Mouse (Mus musculus): ENCODE results near the gene Rarg.

The Rarg gene

DNA sequence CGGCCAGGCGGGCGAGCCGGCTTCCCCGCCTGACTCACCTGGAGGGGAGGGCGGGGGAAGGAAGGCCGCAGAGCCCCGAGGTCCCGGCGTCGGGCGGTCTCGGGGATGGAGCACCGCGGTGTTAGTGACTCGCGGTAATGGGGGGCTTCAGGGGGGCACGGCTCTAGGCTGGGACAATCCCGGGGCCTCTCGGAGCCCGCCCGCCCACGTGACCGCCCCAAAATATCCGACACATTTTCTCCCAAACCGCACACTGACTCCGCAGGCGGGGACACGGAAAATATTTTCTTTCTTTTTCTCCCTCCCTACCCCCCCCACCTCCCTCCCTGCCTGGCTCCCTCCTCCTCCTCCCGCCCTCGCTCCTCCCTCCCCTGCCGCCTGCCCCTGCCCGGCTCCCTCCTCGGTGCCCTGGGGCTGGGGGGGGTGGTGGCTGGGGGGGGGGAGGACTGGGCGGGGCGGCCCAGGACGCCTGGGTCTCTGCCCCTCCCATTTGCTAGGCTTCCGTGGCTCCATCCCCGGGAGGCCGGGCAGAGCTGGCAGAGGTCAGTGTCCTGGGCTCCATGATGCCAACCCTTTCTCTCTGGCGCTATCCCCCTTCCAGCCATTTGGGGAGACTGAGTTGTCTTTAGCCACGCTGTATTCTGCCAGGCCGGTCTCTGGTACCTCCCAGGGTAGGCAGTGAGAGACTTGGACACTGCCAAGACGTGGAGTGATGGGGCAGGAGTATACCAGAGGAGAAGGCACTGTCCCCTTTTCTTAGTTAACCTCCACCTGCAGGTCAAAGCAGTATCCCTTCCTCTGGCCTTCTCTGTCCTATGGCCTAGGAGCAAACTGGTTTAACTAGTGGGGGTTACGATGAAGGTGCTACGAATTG, at the start of gene Rarg:
Rarg (minus strand) TSS at position 316 of the 874 bp plus-strand sequence.
- peak; percentile 74 to 81 for DNase-seq

DNA sequence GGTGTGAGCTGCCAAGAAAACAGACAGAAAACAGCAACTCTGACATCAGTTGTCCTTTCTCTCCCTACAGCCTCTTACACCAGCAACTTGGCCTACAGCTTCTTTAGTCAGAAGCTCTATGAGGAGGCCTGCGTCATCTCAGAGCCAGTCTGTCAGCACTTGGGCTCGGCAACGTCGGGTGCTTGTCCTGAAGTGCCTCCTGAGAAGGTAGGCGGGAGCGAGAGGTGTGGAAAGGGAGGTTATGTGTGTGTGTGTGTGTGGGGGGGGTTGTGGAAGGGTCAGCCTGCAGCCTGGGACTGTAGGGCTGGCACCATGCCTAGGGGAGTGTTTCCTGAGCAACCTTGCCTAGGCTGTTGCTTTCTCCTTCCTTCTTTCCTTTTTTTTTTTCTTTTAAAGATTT, 45.2 kb upstream of the Rarg start:
- DNase-seq = peak; percentile 81 to 87

DNA sequence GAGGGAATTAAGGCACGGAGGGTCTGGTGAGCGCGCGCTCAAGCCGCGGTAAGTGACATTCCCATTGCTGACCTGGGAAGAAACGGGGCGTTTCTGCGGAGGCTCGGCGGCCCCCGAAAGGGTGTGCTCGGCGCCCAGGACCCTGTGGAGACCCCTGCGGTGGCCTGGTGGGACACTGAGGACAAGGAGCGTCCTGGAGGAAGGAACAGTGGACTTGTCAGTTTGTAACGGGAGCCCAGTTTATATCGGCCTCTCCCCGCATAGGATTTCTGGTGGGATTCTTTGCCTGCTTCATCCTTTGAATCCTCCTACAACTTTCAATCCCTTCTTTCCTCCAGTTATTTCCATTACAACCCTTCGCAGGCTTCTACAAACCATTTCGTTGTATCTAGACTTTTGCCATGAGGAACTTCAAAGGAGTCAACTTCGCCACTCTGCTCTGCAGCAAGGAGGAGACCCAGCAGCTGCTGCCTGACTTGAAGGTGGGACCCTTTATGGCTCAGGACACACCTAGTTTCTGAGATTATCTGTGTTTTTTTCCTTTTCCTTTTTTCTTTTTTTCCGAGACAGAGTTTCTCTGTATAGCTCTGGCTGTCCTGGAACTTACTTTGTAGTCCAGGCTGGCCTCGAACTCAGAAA, 39.2 kb upstream of the Rarg start:
- no peak for DNase-seq

DNA sequence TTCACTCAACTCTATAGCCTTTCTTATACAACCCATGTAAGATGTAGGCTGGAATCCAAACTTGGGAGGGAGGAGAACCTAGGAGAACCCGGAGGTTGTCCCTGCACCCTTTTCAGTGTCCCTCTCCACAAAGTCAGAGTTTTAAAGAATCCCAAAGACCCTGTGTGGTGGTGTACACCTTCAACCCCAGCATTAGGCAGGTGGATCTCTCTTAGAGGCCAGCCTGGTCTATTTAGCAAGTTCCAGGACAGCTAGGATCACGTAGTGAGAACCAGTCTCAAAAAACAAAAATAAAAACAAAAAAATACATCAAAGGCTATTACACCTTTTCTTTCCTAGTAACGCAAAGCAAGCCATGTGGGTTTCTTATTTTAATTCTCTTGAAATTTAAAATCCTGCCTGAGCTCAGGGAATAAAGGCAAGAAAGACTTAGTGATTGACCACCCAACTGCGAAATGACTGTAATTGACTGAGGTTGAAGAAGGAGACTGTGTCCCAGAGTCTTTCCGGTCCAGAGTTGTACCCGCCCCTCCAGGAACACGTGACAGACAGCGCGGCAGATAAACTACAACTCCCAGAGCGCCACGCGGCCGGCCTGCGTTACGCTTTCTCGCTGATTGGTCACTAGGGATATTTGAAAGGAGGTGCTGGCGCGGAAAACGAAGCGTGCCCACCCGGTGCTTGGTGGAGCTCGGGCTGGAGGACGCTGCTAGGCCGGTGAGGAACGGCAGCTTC, 38.5 kb upstream of the Rarg start, which contains the start of gene Espl1:
Espl1 (plus strand) TSS at position 634 of the 735 bp plus-strand sequence.
- peak; percentile 94 to 95 for DNase-seq

DNA sequence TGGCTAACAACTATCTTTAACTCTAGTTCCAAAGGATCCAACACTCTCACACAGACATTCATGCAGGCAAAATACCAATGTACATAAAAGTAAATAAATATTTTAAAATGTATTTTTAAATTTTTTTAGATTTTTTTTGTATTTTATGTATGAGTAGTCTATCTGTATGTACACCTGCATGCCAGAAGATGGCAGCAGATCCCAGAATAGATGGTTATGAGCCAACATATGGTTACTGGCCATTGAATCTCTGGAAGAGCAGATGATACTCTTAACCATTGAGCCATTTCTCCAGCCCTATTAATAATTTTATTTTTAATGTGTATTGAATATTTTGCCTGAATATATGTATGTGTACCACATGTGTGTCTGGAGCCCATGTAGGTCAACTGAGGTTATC, 30.1 kb upstream of the Rarg start:
- peak in 1 of 2 experiments; percentile 56 for DNase-seq

DNA sequence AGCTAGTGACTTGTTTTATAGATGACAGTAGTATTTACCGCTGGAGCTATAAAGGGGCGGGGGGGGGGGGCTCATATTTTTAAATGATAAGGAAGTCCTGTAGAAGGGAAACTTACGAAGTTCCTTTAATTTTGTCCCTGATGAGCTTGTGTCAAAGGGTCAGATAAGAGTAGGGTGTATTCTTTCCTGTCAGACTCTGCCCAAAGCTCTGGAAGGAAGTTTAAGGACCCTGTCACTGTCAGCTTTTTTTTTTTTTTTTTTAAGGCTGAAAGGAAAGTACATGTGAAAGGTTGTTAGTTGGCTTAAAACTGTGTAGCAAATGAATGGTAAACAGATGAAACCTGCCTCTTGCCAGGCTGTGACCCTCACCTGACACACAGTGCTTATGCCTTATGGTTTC, 26.3 kb upstream of the Rarg start:
- no peak for DNase-seq

DNA sequence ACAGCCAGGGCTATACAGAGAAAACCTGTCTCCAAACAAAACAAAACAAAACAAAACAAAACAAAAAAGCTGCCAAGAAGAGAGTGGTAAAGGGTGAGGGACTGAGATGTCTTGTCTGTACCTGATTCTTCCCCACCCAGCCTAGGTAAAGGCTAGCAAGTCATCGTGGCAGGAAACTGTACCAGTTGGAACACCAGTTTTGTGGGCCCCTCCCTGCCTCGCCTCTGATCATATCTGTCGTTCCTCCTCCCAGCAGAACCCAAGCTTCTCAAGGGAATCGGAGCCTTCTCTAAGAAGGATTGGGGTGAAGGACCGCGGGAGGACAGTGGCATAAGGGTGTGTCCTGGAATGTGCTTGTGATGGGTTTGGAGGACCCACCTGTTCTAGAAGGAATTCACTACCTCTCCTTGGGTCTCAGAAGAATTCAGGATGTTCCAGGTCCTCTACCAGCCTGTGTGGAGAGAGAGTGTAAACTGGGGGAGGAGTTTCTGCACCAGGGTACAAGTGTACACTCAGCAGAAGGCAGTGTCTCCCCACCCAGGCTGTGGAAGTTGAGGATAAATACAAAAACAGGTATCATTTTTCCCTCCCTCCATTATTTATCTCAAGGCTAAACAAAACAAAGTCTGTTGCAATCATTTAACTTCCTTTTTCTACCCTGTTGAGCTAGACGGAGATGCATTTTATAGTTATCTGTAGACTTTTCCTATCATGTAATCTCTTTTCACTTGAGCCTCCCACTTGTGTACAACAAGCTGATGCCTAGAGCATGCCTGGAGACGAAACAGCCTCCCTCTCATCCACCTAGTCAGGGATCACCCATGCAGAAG, 25.4 kb upstream of the Rarg start:
- no peak for DNase-seq

DNA sequence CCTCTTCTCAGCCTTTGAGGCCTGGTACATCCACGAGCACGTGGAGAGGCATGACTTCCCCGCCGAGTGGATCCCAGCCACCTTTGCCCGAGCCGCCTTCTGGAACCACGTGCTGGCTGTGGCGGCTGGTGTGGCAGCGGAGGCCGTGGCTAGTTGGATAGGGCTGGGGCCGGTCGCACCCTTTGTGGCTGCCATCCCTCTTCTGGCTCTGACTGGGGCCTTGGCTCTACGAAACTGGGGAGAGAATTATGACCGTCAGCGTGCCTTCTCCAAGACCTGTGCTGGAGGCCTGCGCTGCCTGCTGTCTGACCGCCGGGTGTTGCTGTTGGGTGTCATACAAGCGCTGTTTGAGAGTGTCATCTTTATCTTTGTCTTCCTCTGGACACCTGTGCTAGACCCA, 23.3 kb upstream of the Rarg start:
- no peak for DNase-seq

DNA sequence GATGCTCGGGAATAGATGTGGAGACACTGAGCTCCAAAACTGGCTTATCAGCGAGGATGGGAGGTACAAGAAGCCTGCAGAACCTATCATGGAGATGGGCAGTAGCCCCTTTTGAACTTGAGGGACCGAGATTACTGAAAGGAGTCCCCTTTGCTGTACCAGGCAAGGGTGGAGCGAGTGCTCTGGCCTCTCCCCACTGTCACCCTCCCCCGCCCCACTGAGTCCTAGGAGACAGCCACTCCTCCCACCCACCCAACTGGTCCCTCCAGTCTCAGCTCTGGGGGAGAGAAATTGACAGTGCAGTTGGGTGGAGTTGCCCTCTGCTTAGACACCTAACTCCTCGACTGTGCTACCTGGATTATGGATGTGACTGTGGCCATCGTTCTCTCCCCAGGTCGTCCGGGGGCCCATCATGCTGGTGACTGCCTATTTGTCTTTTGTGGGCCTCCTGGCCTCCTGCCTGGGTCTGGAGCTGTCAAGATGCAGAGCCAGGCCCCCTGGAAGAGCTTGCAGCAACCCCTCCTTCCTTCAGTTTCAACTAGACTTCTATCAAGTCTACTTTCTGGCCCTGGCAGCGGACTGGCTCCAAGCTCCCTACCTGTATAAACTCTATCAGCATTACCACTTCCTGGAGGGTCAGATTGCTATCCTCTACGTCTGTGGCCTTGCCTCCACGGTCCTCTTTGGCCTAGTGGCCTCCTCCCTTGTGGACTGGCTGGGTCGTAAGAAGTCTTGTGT, 22.6 kb upstream of the Rarg start:
- peak in 1 of 2 experiments; percentile 22 for DNase-seq

DNA sequence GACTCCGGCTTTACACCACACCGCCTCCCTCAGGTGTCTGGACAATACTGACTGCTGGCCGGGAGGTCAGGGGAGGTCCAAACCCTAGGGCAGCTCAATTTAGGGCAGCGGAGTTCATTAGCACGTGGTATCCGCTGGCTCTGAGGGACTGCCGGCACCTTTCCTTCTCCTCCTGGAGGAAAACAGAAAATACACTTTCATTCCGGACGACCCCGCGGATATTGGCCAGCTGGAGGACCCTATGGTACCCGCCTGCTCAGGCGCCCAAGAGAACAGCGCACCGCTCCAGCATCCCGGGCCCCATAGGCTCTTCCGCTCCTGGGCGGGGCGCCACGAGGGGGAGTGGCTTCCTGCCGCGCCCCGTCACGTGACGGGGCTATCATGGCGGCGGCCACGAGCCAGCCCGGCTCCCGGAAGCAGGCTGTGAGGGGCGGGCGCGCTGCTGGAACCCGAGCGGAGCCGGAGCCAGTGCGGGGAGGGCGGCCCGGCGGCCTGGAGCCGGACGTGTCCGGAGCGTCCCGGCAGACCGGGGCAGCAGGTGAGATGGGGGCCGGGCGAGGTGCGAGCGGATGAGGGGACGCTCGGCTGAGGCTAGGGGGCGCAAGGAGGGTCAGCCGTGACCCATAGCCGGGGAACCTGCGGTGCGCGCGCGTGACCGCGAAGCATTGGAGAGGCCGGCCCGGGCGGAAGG, 21.9 kb upstream of the Rarg start, which contains the start of gene Mfsd5:
Mfsd5 (plus strand) TSS at position 363 of the 691 bp plus-strand sequence.
- peak; percentile 81 to 85 for DNase-seq

DNA sequence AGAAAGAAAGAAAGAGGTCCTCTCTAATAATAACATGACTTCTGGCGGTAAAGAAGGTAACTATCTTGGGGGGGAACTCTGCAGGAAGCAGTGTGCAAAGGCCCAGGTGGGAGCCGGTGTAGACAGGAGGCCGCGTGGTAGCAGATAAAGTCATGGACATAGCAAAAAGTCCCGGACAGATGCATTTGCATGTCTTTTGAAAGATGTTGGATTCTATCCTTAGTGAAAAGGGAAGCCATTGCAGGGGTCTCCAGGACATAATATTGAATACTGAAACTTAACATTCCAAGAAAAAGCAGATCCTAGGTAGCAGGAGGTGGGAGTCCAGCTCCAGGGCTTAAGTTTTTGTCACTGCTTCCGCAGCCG, 21.4 kb upstream of the Rarg start:
- no peak for DNase-seq

DNA sequence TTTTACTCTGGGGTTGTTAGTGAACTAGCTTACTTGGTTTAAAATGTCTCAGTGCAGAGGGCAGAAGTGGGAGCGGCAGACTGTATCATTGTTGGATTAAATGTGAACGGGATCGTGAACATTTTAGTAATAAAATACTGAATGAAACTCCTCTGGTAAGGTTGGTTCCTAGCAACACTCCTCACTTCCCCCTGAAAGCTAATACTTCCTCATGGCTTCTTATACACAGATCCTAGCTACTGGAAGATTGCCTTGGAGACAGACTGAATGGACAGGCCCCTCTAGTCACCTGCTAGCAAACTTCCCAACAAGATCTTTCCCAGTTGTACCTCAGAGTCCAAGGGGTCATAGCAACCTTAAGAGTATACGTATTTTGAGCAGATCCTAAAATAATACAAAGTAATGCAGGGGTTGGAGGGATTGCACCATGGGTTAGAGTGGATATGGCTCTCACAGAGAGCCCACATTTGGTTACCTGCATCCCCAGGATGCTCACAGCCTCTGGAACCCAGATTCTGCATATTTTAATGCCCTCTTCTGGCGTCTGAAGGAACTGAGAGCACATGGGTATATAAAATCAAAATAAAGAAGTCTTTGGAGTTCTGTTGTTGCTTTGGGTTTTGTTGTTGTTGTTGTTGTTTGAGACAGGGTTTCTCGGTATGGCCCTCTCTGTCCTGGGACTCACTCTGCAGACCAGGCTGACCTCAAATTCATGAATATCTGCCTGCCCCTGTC, 16.8 kb upstream of the Rarg start:
- no peak for DNase-seq

DNA sequence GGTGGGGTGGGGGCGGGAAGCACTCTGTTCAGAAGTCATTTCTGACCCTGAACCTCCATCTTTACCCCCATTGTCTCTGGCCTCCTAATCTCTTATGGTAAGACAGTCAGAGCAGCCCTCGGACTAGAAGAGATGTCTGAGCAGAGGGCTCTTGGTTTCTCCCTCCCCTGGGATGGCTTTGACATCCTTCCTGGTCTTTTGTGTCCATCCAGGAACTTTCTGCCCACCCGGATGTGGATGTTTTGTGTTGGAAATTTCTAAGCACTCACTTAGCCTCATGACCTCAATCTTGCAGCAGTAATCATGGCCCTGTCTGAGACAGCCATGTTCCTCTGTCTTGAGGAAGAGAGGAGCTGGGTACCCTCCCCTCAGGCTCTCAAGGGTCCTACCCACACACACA, 14.1 kb upstream of the Rarg start:
- DNase-seq = no peak

DNA sequence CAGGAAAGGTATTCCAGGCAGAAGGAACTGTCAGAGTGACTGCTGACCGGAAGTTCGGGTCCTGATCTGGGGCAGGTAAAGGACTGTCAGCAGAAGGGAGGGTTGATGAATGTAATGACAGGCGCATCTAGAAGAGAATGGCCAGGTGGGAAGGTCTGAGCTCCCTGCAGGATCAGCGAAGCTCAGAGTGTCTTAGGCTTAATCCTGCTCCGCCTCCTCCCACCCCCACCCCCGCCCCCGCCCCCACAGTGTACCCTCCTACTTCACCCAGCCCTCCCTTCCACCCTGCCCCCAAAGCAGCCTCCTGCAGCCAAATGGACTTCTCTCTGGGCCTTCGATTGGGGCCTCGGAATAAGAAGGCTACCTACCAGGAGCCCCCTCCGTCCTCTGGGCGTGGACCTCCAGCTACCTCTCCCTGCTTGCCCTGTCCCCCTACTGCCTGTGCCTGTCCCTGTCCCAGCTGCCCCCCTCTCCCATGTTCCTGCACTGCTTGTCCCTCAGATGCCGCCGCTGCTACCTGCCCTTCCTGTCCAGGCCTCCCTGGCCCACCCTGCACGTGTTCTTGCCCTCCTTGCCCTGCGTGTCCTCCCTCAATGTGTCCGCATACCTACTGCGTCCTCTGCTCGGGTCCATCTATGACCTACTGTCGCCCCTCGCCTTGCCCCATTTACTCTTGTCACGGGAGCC, 13.1 kb upstream of the Rarg start, which contains the start of gene Gm9918:
Gm9918 (plus strand) TSS at position 290 of the 687 bp plus-strand sequence.
- DNase-seq = no peak

DNA sequence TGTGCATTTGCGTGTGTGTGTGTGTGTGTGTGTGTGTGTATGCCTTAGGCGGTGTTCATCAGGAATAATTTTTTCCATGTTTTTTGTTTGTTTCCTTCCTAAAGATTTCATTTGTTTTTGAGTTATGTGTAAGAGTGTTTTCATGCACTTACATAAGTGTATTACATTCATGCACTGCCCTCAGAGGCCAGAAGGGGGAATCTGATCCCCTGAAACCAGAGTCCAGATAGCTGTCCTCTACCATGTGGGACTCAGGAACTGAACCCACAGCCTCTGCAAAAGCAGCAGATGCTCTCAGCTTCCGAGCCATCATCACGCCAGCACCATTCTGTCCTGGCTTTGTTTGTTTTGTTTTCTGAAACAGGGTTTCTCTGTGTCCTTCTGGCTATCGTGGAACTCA, 8.2 kb upstream of the Rarg start:
- DNase-seq = no peak

DNA sequence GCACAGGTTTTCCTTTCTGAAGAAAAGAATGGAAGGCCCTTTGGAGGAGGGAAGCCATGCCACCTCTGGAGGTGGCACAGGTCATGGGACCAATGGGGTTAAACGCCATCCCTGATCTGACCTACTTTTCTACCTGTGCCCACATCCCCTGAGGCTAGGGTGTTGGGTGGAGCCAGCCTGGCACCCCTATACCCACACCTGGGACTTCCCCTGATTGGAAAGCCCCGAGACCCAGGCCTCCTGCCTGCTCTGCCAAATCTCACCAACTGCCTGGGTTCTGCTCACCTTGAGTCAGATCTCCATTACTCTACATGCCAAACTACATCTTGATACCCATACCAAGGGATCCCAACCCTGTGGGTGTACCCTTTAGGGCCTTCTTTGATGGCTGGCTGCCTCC, 5.7 kb upstream of the Rarg start:
- no peak for DNase-seq

DNA sequence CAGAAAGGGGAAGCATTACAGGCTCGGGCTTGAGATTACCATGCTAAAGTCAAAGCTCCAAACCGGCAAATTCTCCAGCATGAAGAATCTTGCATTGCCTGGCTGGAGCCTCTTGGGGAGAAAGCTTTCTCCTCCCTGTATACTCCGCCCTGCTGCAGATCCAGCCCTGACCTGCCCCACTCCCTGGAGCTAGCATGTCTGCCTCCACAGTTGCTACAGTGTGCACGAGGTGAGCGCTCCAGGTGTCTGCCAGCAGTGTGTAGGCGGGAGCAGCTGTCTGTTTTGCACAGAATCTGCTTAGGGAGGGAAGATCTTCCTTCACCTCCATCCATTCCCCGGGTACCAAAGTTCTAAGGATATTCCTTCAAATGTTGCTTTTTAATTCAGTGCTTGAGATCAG, 5.3 kb upstream of the Rarg start:
- DNase-seq = no peak

DNA sequence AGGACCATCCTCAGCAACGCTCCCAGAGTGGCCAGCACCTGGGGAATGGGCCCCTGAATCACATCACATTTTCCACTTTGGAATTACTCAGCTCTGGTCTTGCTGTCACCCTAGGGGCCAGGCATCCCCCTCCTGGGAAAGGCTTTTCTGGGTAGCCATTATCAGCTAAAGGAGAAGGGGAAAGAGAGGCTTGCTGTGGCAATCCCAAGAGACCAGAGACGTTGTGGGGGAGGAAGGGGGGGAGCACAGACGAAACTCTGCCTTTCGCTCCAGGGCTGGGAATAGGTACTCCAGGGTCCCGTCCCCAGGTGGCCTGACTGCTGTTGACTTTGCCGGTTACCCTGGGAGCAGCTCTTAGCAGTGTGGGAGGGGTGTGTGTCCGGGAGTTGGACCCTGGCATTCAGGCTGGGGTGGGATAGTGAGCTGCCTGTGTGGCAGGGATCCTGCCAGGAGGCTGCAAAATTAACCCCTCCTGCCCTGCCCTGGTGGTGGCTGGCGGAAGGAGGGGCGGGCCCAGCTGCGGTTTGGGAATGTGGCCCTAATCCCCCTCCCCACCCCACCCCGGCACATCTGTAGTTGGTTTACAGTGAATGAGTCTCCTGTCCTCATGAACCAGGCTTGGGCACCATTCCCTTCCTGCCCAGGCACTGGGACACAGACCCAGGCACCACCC, 1.4 kb upstream of the Rarg start:
- DNase-seq = no peak

DNA sequence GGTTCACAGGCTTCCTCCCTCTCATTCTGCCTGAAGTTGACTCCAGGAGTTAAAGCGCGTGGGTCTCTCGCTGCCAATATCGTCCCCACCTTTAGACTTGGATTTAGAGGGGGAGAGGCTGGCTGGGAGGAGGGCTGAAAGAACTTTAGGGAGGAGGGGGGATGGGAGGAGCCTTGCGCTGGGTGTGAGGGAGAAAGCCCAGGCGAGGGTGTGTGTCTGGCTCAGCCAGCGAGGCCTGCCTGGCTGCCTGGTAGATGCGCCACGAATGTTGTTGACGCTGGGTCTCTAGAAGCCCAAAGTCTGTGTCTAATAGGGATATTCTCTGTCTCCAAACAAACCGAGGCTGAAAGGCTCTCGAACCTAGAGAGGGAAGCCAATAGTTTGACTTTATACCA, 756 bp upstream of the Rarg start:
- DNase-seq = peak; percentile 76 to 82

All from lung, adult 18-20 months (tissue).